Mouse (Mus musculus) 3T3-L1 (cell line): Measurements from ENCODE around the gene Casc3.

Experiments
- DNase-seq: peaks from one replicate; pipeline ENCODE4 v3.0.0-alpha.2; 2015; ENCODE audit warnings: low read depth, low spot score

The Casc3 gene

DNA sequence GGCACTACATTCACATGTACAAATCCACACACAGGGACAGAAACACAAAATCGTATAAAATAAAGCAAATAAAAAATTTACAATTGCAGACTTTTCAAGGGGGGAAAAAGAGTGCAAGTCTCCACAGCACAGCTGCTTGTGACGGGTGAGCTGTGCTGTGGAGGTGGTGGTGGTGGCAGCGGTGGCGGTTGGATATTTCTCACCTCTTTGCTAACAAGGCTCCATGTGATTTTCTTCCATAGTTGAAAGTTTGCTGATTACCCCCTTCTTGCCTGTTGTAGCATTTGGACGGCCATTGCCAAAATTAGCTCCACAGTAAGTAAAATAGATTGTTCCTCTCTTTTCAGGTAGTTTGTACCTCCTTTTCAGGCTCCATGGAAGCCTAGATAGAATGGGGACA, at the start of gene Casc3:
Gene Casc3 (plus strand): TSS at position 301 of the 400 bp plus-strand sequence.
- no peak for DNase-seq

DNA sequence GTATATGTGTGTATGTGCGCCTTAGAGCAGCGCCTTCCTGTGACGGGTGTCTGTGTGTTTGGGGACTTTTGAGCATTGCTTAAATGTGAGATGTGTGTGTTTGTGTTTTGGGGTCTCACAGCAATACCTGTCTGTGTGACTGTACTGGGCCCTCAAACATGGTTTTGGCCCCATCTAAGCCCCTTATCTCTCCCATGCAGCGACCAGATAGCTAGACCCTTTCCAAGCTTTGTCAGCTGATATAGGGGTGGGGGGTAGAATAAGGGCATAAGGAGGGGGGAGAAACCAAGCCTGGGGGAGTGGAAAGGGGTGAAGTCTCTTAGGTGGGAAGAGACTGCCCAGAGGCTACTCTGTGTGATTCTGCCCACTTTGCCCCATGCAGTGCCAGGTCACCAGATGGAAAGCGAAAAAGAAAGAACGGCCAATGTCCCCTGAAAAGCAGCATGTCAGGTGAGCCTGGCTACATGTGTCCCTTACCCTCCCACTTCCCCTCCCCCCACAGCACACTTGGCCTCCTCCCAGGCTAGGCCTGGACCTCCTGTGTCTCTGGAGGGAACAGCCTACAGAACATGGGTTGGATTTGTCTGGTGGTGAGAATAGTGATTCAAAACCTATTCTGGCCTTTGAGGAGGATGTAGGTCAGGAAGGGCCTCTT, 48.9 kb upstream of the Casc3 start:
- no peak for DNase-seq

DNA sequence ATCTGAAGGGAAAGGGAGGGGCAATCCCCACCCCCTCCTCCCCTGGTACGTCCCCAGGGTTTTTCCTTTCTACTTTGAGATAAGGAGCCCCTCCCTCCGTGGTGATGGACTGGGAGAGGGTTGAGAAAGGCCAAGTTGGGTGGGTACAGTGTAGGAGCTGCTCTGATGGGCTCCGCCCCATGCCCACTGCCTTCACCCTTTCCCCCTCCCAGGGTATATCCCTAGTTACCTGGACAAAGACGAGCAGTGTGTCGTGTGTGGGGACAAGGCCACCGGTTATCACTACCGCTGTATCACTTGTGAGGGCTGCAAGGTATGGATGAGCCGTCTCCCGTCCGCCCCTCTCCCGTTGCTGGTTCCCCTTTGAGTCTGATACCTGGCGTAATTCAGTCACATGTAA, 48.0 kb upstream of the Casc3 start:
- no peak for DNase-seq

DNA sequence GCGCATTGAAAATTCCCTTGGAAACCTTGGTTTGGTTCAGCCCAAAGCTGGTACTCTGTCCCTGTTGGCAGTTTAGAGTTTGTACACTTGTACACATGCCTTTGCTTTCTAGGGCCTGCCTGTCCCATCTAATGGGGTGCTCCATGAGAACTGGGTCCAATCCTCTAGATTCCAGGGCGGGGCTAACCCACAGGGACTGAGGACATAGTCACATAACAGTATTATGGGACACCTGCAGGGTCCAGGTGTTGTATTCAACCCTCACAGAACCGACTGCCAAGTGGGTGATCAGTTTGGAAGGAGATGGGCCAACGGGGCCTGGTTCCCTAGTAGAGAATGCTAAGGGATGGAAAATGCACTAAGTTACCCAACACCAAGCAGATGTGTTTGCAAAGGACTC, 42.8 kb upstream of the Casc3 start:
- no peak for DNase-seq

DNA sequence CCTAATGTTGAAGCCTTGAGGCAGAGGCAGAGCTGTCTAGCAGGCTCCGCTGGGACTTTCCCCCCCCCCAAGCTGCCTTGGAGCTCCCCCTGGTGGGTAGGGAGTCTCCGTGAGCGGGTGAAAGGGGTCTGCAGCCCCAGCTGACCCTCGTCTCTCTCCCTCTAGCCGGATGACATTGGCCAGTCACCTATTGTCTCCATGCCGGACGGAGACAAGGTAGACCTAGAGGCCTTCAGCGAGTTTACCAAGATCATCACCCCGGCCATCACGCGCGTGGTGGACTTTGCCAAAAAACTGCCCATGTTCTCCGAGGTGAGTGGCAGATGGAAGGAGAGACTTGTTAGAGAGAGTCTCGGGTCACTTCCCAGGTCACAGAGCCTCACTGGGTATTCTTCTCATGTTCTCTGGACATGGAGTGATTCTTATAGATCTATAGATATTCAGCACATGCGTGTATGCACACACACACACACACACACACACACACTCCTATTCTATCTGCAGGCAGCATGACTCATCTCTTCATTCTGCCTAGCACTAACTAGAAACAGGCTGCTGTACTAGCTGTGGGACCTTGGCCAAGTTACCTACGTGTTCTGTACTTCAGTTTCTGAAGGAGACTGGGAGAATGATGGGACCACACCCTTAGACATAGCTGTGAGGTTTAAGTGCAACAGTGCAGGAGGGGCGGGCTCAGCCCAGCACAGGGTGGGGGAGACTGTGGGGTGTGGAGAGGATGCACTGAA, 41.8 kb upstream of the Casc3 start:
- DNase-seq: peak; percentile 98

DNA sequence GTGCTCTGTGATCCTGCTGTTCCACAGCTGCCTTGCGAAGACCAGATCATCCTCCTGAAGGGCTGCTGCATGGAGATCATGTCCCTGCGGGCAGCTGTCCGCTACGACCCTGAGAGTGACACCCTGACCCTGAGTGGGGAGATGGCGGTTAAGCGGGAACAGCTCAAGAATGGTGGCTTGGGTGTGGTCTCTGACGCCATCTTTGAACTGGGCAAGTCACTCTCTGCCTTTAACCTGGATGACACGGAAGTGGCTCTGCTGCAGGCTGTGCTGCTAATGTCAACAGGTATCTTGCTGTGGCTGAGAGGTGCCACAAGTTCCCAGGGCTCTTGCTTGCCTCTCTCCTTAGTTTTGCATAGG, 41.2 kb upstream of the Casc3 start:
- no peak for DNase-seq

DNA sequence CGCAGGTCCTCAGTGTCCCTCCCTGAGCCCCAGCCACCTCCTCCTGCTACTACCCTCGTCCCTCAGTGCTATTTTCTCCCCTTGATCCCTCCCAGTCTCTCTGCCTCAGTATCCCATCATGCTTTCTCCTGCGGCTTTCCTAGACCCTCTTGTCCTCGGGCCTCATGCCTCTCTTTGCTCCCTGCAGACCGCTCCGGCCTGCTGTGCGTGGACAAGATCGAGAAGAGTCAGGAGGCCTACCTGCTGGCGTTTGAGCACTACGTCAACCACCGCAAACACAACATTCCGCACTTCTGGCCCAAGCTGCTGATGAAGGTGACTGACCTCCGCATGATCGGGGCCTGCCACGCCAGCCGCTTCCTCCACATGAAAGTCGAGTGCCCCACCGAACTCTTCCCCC, 40.6 kb upstream of the Casc3 start:
- no peak for DNase-seq

DNA sequence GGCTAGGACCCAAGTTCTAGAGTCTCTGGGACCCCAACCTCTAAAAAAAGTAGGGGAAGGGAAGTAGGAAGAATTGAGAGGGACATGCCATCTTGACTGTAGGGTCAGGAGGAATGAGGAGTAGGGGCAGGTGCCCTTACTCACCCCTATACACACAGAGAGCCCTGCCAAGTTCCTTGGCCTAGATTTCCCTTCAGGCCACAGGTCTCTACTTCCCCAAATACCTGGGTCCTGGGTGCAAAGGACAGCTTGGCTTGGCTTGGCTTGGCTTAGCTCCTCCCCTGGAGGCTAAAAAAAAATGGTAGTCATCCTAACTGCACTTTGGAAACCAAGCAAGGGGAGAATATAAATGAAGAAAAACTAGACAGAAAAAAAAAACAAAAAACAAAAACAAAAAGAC, 40.0 kb upstream of the Casc3 start:
- DNase-seq: no peak

DNA sequence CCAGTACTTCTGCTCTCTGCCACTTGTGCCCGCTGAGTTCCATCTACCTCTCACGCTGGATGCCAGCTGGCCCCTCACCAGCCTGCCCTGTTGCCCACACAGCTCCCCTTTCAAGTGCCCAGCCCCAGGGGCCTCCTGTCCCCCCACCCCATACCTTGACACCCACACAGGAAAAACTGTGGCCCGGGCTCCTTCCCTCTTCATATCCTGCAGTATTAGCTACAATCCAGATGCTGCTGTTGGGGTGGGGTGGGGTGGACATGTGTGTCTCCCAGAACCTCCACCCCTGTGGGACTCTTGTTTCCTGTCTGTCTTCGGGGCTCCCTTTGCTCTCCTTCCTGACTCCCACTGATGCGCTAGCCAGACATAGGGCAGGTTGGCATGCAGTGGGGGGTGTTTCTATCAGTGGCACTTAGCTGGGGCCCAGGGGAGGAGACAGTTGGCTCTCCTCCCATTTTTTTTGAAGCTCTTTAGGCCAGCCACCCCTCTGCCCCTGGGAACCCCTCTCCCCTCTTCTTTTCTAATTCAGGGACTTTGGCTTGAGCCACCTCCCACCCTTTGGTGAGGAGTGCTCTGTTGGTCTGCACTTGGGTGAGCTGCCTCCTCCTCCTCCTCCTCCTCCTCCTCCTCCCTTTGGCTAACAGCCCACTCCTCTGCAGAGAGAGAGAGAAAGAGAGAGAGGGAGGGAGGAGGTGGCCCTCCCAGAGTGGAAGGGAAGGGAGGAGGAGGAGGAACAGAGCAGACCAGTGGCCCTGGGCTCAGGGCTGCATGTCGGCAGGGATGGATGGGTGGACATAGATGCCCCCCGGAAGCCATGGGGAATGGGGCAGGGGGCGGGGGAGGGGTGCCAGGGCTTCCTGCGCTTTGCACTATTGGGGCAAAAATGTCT, 39.0 kb upstream of the Casc3 start:
- DNase-seq: no peak

DNA sequence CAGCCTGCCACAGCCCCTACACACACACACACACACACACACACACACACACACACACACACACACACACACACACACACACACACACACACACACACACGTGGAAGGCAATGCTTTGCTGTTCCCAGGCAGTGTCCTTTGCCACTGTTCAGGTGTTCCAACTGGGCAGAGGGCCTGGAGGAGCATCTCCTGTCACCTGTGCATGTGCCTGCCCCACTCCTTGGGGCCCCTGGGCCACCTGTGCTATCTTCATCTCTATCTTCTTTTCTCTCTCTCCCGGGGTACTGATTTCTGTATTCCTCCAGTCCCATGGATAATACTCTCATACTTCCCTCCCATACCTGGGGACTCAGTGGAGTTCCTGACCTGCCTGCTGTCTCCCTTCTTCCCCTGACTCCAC, 38.4 kb upstream of the Casc3 start:
- no peak for DNase-seq

DNA sequence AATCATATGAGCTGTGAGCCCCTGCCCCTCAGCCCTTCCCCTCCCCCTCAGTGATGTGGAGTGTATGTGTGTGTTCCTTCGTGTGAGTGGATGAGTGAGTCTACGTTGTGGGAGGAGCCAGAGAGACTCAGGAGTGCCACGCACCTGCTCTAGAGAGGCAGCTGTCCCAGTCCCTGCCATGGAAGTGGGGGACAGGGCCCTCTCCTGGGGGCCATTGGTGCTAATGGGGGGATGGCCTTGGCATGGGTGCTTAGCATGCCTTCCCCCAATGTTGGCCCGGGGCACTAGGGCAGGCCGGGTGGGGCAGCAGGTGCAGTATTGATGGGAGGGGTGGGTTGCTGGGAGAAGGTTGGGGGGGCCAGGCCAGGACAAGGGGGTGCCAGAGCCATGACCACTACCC, 37.9 kb upstream of the Casc3 start:
- no peak for DNase-seq

DNA sequence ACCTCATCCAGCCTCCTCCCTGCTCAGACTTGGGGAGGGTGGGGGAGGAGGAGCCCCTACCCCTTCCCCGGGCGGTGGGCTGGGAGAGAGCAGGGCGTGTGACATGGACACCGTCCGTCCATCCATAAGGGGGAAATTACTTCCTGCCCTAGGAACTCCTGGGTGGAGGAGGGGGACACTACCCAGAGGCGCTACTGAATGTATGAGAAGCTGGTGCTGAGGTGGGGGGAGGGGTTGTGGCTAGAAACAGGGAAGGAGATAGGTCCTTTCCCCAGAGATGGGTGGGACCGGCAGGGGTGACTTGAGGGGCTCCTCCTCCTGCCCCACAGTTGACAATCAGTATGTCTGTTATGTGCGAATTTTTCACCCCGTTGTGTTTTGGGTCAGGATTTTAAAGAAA, 37.4 kb upstream of the Casc3 start:
- no peak for DNase-seq

DNA sequence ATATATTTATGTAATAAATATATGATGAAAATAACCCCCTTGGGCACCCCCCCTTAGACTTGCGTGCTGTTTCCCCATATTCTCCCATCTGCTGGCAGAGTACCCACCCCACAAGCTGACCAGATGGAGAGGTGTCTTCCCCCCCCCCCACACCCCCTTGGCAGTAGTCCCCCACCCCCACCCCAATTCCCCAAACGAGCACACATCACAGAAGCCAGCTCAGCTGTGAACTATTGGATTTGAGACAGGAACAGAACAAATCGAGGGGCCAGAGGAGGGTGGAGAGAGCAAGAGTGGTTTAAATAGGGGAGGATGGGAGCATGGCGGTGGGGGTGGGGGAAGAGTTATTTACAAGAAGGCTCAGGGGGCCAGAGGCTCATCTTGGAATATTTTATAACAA, 37.0 kb upstream of the Casc3 start:
- no peak for DNase-seq

DNA sequence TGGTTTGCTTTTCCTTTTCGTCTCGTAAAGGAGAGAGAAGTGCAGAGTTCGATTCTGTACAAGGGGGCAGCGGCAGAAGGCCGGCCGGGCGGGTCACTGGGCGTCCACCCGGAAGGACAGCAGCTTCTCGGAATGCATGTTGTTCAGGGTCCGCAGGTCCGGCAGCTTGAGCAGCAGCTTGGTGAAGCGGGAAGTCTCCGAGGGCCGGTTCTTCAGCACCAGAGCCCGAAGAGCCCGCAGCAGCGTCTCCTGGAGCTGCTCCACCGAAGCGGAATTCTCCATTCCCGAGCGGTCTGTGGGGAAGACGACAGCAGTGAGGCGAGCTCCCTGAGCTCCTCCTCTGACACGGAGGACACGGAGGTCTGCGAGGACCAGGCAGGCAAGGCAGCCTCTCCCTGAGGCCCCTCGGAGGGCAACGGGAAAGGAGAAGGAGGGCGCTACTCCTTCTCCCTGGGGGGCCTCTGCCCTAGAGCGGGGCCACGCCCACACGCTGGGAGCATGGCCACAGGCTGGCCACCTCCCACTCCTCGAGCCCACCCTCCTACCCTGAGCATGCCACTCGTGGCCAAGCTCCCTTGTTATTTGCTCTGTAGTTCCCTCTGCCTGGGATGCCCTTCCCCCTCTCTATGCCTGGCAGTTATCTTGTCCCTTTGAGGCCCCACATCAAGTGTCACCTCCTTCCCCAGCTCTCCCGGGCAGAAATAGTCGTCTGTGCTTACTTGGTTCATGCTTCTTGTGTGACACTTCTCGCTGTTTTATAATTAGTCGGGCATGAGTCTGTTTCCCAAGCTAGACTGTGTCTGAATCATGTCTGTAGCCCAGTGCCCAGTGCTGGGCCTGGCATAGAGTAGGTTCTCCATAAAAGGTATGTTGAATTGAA, 36.3 kb upstream of the Casc3 start:
- DNase-seq: no peak

DNA sequence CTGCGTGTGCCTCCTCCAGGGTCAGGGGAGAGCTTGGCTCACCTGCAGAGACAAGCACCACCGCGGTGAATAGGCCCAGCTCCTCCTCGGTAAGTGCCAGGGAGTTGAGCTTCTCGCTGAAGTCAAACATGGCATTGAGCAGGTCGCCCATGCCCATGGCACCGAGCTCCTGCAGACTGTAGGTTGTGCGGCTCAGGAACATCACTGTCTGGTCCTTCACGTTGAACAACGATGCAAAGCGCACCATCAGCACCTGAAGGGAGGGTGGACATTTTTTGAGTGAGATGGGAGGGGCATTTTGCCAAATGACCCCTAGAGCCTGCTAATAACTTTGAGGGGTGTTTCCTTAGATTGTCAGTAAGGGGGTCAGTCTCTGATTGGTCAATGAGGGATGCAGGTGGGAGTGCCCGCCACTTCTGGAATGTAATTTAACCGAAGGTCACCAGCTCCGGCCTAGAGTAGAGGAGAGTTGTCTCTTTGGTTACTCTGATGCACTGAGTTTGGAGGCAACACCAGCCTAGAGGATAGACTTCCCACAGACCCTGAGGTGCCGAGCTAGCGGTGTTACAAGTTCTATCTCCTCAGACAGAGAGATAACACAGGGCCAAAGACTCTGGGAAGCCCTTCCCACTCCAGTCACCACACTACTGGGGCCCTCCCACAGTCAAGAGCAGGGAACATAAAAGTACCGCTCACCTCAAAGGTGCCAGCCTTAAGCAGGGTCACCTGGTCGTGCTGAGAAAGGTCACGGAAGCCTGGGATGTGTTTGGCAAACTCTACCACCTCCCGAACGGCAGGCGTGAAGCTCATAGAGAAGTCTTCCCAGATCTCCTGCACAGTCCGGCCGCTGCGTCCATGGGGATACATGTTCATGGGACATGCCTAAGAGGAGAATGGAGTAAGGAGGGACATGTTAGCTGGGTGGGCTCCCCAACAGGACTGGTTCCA, 35.4 kb upstream of the Casc3 start:
- DNase-seq: no peak

DNA sequence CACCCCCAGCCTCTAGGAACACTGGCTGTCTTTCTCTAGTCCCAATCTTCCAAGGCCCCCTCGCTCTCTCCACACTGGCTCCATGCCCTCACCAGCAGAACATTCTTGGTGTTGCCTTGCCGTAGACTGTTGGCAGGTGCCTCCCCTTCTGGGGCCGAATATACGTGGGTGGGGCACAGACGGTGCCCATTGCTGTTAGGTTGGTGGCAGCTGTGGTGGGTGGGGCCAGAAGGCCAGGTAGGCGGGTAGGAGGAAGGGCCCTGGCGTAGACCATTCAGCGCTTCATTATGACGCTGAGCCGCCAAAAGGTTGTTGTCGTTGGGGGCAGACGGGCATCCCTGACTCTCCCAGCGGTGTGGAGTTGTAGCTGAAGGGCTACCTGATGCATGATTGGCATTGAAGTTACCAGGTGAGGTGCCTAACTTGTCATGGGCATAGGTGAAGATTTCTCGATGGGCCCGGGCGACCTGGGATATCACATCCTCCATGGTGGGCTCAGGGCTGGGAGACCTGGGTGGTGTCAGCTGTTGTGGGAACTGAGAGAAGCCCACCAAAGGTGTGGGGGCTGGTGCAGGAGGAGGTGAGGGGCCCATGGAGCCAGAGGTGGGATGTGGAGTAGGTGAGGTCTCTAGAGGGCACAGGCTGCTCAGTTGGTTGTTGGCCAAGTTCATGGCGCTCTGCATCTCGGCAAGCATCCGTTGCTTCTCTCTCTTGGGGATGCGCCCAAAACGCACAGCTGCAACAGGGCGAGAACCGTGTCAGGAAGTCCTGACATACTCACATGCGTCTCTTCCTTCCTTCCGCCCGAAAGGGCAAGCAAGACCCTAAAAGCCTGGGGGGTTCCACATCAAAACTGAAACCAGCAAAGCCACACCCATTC, 34.4 kb upstream of the Casc3 start:
- no peak for DNase-seq

DNA sequence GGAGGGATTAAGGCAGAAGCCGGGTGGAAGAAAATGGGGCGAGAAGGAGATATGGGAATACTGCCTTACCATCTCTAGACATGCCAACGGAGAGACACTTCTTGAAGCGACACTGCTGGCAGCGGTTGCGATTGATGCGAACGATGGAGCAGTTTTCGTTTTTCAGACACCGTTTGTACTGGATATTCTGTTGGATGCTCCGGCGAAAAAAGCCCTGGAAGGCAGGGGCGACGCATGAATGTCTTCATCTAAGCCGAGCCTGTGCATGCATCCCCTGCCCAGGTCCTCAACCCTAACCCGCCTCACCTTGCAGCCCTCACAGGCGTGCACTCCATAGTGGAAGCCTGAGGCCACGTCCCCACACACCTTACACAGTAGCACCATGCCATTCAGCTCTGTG, 33.6 kb upstream of the Casc3 start:
- no peak for DNase-seq

DNA sequence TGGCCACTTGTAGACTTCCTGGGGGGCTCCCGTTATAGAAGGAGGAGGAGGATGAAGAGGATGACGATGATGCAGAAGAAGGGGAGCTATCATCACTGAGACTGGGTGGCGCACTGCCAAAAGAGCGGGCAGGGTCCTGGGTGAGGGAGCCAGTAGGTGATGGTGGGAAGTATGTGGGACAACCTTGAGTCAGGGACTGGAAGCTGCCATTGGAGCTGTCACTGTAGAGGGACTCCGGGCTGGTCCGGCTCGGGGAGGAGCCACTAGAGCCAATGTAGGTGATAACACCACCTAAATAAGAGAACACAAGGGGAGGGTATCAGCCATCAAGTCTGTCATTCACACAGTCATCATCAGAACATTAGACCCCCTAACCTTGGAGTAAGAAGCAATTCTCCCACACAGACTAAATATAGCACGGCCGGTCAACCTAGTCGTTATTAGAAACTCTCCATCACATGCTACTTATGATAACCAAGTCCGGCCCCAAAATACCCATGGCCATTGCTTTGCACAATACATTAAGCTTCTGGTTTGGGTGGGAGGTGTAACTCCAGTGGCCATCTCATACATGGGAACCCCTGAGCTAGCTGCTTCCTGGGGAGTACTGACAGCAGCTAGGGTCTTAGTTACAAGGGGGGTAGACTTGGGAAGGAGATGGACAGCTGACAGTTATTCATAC, 32.7 kb upstream of the Casc3 start:
- DNase-seq: no peak

DNA sequence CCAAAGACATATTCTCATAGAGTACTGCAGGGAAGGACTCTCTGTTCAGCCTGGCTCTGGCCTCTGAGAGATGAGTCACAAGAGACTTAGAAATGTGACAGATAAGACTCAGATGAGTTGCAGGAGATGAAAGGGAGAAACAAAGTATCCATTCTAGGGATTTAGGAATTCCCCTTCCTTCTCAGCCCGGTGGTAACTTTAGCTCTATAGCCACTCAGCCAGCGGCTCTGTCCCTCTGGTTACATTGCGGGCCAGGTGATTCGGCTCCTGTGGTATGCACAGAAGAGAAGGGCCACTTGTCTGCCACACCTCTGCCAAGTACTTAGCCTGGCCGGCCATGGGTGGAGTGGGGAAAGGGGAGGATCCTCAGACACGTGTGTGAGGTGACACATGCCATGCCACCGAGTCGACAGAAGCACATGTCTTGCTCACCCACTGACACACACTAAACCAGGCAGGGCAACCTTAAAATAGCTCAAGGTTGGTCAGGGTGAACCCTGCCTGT, 32.0 kb upstream of the Casc3 start:
- DNase-seq: peak; percentile 90
